Mouse (Mus musculus) liver, postnatal 0 days (tissue): ENCODE measurements at regions not wholly inside any gene's neighbourhood (a gene's known extent, or its start where the extent isn't known, plus 50 kb on each side); places are given as distances from the start of the nearest gene placed in this dataset.

Experiments
- ATAC-seq: fragments of 200-750 bp; cut with Nextera tagmentation; 2 replicates; pipeline ENCODE4 v1.8.0; 2017; ENCODE audit warnings: mild to moderate bottlenecking, moderate library complexity
- DNase-seq: peaks from one replicate; pipeline ENCODE4 v3.0.0-alpha.2; 2016
- H3K27ac ChIP-seq: fragments of 300-500 bp; sonication (generic); 2 replicates; pipeline ENCODE4 v1.5.1; 2014; ENCODE audit warnings: antibody characterized with exemption, moderate library complexity, mild to moderate bottlenecking, low read depth
- H3K27me3 ChIP-seq: fragments of 300-500 bp; sonication (generic); 2 replicates; pipeline ENCODE4 v1.6.1; 2014; ENCODE audit warnings: low read length, control low read depth, mixed read lengths; ENCODE audit not compliant: insufficient read depth
- H3K36me3 ChIP-seq: fragments of 300-500 bp; sonication (generic); replicated peaks from 2 replicates; pipeline ENCODE4 v1.6.1; 2014; ENCODE audit warnings: mild to moderate bottlenecking, control low read depth, low read length, moderate library complexity, mixed read lengths; ENCODE audit not compliant: insufficient read depth
- H3K4me1 ChIP-seq: fragments of 300-500 bp; sonication (generic); 2 replicates; pipeline ENCODE4 v1.6.1; 2014; ENCODE audit warnings: antibody characterized with exemption, mild to moderate bottlenecking, control low read depth; ENCODE audit not compliant: insufficient read depth
- H3K4me2 ChIP-seq: fragments of 300-500 bp; sonication (generic); 2 replicates; pipeline ENCODE4 v1.6.1; 2014; ENCODE audit warnings: low read depth, mild to moderate bottlenecking, low read length, moderate library complexity, mixed read lengths
- H3K4me3 ChIP-seq: fragments of 300-500 bp; sonication (generic); 2 replicates; pipeline ENCODE4 v1.5.1; 2014; ENCODE audit warnings: low read depth, low read length
- H3K9ac ChIP-seq: fragments of 300-500 bp; sonication (generic); replicated peaks from 2 replicates; pipeline ENCODE4 v1.6.1; 2014; ENCODE audit warnings: mild to moderate bottlenecking, moderate library complexity
- H3K9me3 ChIP-seq: fragments of 300-500 bp; sonication (generic); 2 replicates; pipeline ENCODE4 v1.6.1; 2016; ENCODE audit warnings: mild to moderate bottlenecking, control low read depth, low read length, mixed read lengths
- CTCF ChIP-seq: sonication (generic); IDR thresholded peaks from 2 replicates; pipeline ENCODE4 v1.5.1; 2016; ENCODE audit warnings: antibody characterized with exemption, low read depth
- EP300 ChIP-seq: IDR thresholded peaks from 2 replicates; pipeline ENCODE4 v1.6.1; 2016; ENCODE audit warnings: antibody characterized with exemption, low read depth, mild to moderate bottlenecking
- WGBS: fragments of 180-500 bp; shearing (Covaris S2); extraction: QIAGEN DNeasy Blood & Tissue Kit; methylation state at CpG from one replicate; pipeline ENCODE4 v1.1.7; 2014; ENCODE audit not compliant: insufficient replicate concordance; 5-methylcytosine and 5-hydroxymethylcytosine counted together

DNA sequence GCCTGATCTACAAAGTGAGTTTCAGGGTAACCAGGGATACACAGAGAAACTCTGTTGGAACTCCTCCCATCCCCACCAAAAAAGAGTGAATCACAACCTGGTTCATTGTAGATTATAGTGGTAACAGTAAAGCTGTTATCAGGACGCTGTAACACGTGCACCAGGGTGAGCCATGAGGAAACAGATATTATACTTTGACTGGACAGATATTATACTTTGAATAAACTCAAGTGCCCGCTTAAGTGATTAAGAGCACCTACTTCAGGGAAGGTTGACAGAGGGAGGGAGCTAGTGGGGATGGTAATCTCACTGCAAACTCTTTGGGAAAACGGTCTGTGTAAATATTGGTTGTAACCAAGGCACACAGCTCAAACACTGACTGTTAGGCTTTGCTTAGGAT, 147.4 kb downstream of the Cetn3 start:
- TF ChIP-seq CTCF, result no peak
- no peak for TF ChIP-seq EP300
- no peak for DNase-seq
- no peak overlapping the region for H3K27ac ChIP-seq
- no peak overlapping the region for H3K9ac ChIP-seq
- WGBS, result 52% methylated on average over 4 of the region's 4 CpGs
- ATAC-seq, result no peak
- H3K27me3 ChIP-seq, result no peaks in the 10 kb centered on the region
- no peaks in the 10 kb centered on the region for H3K4me1 ChIP-seq
- H3K4me2 ChIP-seq, result no peak overlapping the region
- no peaks in the 10 kb centered on the region for H3K36me3 ChIP-seq
- no peaks in the 10 kb centered on the region for H3K9me3 ChIP-seq
- H3K4me3 ChIP-seq, result no peak overlapping the region

DNA sequence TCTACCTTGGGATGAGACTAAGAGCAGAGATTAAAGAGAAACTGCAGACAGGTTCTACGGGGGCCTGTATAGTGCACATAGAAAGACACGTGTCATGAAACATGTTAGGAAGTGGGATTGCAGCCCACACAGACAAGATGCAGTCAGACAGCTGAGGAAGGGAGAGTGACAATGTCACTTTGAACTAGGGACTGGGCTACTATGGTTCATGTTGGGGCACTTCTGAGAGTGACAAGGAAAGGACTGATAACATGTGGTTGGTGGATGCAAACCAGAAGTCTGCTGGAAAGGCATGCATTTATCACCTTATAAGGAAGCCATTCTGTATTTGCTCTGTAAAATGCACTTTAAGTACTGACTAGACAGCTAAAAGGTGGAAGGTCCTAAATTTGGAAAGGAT, 148.3 kb downstream of the Cetn3 start:
- WGBS, result 74% methylated on average over 2 of the region's 2 CpGs
- H3K4me2 ChIP-seq, result no peak overlapping the region
- DNase-seq (no peak), ATAC-seq (no peak)
- H3K36me3 ChIP-seq, result no peaks in the 10 kb centered on the region
- no peak for TF ChIP-seq CTCF
- TF ChIP-seq EP300, result no peak
- no peak overlapping the region for H3K9ac ChIP-seq
- H3K9me3 ChIP-seq, result no peaks in the 10 kb centered on the region
- no peak overlapping the region for H3K27ac ChIP-seq
- H3K27me3 ChIP-seq, result no peaks in the 10 kb centered on the region
- no peaks in the 10 kb centered on the region for H3K4me1 ChIP-seq
- H3K4me3 ChIP-seq, result no peak overlapping the region

DNA sequence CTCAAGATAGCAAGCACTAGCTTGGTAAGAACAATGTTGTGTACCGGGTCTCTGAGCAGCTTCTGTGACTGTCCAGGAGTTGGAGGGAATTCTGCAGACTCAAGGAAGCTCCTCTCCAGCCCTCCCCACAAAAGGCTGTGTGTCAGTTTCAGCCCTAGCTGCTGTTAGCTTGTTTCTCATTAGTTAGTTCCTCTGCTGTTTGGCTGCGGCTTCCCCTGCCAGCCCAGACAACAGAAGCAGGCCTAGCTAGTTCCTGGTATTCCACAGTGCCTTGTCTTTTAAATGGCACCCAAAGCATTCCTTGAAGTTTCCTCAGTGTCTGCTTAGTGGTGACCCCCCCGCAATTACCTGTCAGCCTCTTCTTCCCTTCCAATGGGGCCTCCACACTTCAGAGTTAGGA, 154.2 kb downstream of the Cetn3 start:
- WGBS, result 69% methylated on average over 3 of the region's 3 CpGs
- Histone ChIP-seq H3K9me3 (no peaks in the 10 kb centered on the region), H3K4me3 (no peak overlapping the region), H3K4me1 (no peaks in the 10 kb centered on the region), H3K9ac (no peak overlapping the region), H3K27ac (no peak overlapping the region), H3K36me3 (no peaks in the 10 kb centered on the region), H3K4me2 (no peak overlapping the region), H3K27me3 (no peaks in the 10 kb centered on the region)
- DNase-seq, result no peak
- no peak for TF ChIP-seq CTCF
- TF ChIP-seq EP300, result no peak
- ATAC-seq, result no peak

DNA sequence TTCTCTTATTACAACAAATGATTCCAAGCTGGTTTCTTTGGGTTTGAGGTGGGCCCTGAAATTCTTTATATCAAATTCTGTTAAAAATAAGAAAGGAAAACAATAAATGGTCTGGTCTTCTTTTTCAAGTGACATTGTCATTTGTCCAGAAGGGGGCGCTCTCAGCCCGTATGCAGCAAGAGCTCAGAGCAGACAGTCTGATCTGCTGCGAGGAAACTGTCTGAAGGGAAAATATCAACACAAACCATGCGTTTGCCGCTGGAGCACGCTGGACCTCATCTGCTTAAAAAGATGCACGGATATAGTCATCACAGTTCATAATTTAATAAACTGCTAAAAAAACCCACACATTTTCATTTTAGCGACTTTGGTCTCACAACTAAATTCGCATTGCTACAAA, 161.2 kb downstream of the Cetn3 start:
- WGBS, result 17% methylated on average over 9 of the region's 9 CpGs
- TF ChIP-seq CTCF, result peak; percentile 85
- no peak for TF ChIP-seq EP300
- Histone ChIP-seq H3K4me2 (peak overlapping the region; percentile 38; the same call in 1 of the 2 replicates), H3K4me3 (no peak overlapping the region), H3K36me3 (no peaks in the 10 kb centered on the region), H3K27me3 (no peaks in the 10 kb centered on the region), H3K27ac (no peak overlapping the region), H3K9me3 (no peaks in the 10 kb centered on the region), H3K4me1 (no peaks in the 10 kb centered on the region), H3K9ac (no peak overlapping the region)
- ATAC-seq (no peak), DNase-seq (peak; percentile 75)

DNA sequence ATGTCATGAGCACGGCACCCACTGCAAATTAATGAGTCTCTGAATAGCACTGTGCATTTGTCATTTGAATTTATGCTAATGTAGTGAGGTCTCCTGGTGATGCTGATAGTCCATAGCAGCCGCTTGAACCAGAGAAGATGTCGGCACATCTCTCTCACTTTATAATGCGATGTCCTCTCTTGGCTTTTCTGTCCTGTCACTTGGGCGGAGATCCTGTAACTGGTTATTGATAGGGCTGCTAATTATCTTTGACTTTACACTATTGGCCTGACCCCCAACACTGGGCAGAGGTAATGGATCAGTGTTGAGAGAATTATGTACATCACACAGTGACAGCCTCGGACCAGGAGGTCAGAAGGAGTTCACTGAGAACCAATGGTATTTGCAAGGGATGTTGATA, 161.6 kb downstream of the Cetn3 start:
- Histone ChIP-seq H3K4me2 (peak overlapping the region; percentile 38; the same call in 1 of the 2 replicates), H3K9me3 (no peaks in the 10 kb centered on the region), H3K9ac (no peak overlapping the region), H3K4me3 (no peak overlapping the region), H3K27me3 (no peaks in the 10 kb centered on the region), H3K36me3 (no peaks in the 10 kb centered on the region), H3K27ac (no peak overlapping the region), H3K4me1 (no peaks in the 10 kb centered on the region)
- ATAC-seq (no peak), DNase-seq (no peak)
- WGBS, result 68% methylated on average over 6 of the region's 6 CpGs
- TF ChIP-seq CTCF (no peak), EP300 (no peak)

DNA sequence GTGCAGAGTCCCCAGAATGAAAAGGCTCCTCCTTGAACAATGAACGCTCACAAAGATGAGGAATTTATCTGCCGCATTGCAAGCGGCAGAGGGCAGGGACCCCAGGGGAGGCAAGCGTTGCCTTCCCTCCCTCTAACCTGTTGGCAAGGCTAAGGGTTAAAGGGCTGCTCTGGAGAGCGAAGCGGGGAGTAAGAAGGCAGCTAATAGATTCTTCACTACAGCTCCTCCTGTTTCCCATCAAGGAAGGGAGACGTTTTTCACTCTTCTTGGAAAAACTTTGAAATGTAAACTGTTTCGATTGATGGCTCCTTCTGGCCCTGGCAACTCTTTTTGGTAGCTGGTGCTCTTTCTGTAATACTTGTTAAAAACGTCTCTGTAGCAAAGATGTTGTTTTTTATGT, 162.9 kb downstream of the Cetn3 start:
- H3K27ac ChIP-seq, result no peak overlapping the region
- WGBS, result 34% methylated on average over 9 of the region's 9 CpGs
- no peak for TF ChIP-seq CTCF
- no peak overlapping the region for H3K4me3 ChIP-seq
- DNase-seq (no peak), ATAC-seq (no peak)
- no peaks in the 10 kb centered on the region for H3K27me3 ChIP-seq
- H3K4me2 ChIP-seq, result no peak overlapping the region
- no peak overlapping the region for H3K9ac ChIP-seq
- H3K36me3 ChIP-seq, result no peaks in the 10 kb centered on the region
- H3K9me3 ChIP-seq, result no peaks in the 10 kb centered on the region
- no peaks in the 10 kb centered on the region for H3K4me1 ChIP-seq

DNA sequence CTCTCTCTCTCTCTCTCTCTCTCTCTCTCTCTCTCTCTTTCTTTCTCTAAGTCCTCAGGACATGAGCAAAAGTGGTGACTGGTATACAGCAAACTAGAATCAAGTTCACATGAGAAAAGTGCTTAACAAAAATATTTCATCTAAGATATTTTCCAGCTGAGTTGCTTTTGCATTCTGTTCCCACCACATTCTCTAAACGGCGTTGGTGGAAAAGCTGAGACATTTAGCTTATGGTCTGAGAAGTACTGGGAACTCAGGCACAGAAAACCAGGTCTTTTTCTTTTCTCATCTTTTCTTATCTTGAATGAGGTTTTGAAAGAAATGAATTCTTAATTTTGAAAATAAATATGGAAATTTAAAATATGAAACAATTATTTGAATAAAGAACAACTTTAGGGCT, 182.6 kb downstream of the Cetn3 start:
- Histone ChIP-seq H3K4me2 (no peak overlapping the region), H3K36me3 (no peaks in the 10 kb centered on the region), H3K9me3 (no peaks in the 10 kb centered on the region), H3K27me3 (no peaks in the 10 kb centered on the region), H3K4me3 (no peak overlapping the region), H3K4me1 (no peaks in the 10 kb centered on the region), H3K9ac (no peak overlapping the region), H3K27ac (no peak overlapping the region)
- TF ChIP-seq EP300 (no peak), CTCF (no peak)
- WGBS, result 91% methylated on average over 2 of the region's 2 CpGs
- ATAC-seq, result no peak
- no peak for DNase-seq
